ENCODE assay signal across 9 mouse cellular contexts in the genomic region with DNA sequence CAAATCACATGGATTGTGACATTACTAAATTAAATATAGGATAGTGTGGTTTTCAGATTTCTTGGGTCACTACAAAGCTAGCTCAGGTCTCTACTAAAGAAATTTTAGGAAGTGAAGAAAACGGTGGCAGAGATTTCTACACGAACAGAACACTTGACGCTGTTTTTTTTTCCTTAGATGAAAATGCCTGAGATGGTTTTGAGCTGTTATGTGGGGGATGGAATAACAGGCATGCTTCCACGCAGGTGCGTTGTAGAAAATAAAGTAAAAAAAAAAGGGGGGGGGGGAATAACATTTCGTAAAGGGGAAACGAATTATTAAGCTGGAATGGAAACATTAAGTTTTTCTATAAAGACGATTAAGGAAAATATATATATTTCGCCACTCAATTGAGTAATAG. TPM values are rescaled to one million over a fixed set of nuclear protein-coding genes. Genes with fewer than 3 reads are reported as not detected.
DNase-seq lines count a peak whose midpoint lies in the region; ATAC-seq lines count a peak whose summit lies in the region.
"Had no signal": no experiment of that assay in that cellular context is flagged by ENCODE, and none has a peak within 500 bp of the region (broad histone marks: within the 10 kb centered on the region; RNA-seq: fewer than 3 reads in every experiment).

No protein-coding gene starts in this region.

- no peak for ATAC-seq in heart, embryonic 15.5 days (replicated peaks; ENCODE audit: insufficient number of reproducible peaks, insufficient read depth, low FRiP score, low read depth)
- no peak for ATAC-seq in hindbrain, embryonic 14.5 days (ENCODE audit: low FRiP score)
- no peak for ATAC-seq in midbrain, embryonic 12.5 days (ENCODE audit: low FRiP score, low read depth)

- no peaks in the 10 kb centered on the region for H3K27me3 ChIP-seq in heart, embryonic 15.5 days
- no peaks in the 10 kb centered on the region for H3K27me3 ChIP-seq in hindbrain, embryonic 14.5 days (ENCODE audit: control insufficient read depth, insufficient read depth, low read length)
- H3K27me3 ChIP-seq in midbrain, embryonic 12.5 days: no peaks in the 10 kb centered on the region
- H3K27me3 ChIP-seq: Patski had no signal

- no peaks in the 10 kb centered on the region for H3K9me3 ChIP-seq in heart, embryonic 15.5 days (replicated peaks)
- no peaks in the 10 kb centered on the region for H3K9me3 ChIP-seq in hindbrain, embryonic 14.5 days (ENCODE audit: control insufficient read depth, low read length)
- H3K9me3 ChIP-seq in midbrain, embryonic 12.5 days: no peaks in the 10 kb centered on the region

- H3K9ac ChIP-seq in heart, embryonic 15.5 days: peak overlapping the region; percentile 97
- H3K9ac ChIP-seq in hindbrain, embryonic 14.5 days: peak overlapping the region; percentile 91
- H3K9ac ChIP-seq in midbrain, embryonic 12.5 days (replicated peaks): peak overlapping the region; percentile 79; the same call in 1 of the 2 replicates

- H3K27ac ChIP-seq in heart, embryonic 15.5 days: peak overlapping the region; percentile 89
- H3K27ac ChIP-seq in hindbrain, embryonic 14.5 days: no peak overlapping the region
- H3K27ac ChIP-seq in midbrain, embryonic 12.5 days (replicated peaks): no peak overlapping the region

- WGBS in heart, embryonic 15.5 days: 16% methylated on average over 9 of the region's 9 CpGs
- 39% methylated on average over 9 of the region's 9 CpGs for WGBS in hindbrain, embryonic 14.5 days
- WGBS in midbrain, embryonic 12.5 days: 42% methylated on average over 9 of the region's 9 CpGs

- peak overlapping the region; percentile 96 for H3K4me3 ChIP-seq in heart, embryonic 15.5 days
- H3K4me3 ChIP-seq in hindbrain, embryonic 14.5 days (replicated peaks; ENCODE audit: low read length): peak overlapping the region; percentile 89
- peak overlapping the region; percentile 95 for H3K4me3 ChIP-seq in midbrain, embryonic 12.5 days

- peak overlapping the region; percentile 82 for H3K4me2 ChIP-seq in heart, embryonic 15.5 days
- peak overlapping the region; percentile 58 for H3K4me2 ChIP-seq in hindbrain, embryonic 14.5 days (replicated peaks)
- peak overlapping the region; percentile 74 for H3K4me2 ChIP-seq in midbrain, embryonic 12.5 days (replicated peaks)

- peaks cover 28% of the 10 kb centered on the region for H3K4me1 ChIP-seq in heart, embryonic 15.5 days (replicated peaks)
- H3K4me1 ChIP-seq in hindbrain, embryonic 14.5 days (replicated peaks; ENCODE audit: control insufficient read depth, insufficient read depth, low read length): peaks cover 17% of the 10 kb centered on the region
- peaks cover 21% of the 10 kb centered on the region for H3K4me1 ChIP-seq in midbrain, embryonic 12.5 days

- no peak for DNase-seq in heart, adult 8-10 months (ENCODE audit: low spot score)
- DNase-seq in brain, adult 2 months (ENCODE audit: low read depth, low spot score): peak; percentile 12
- DNase-seq in hindbrain, embryonic 14.5 days (ENCODE audit: low spot score): no peak
- no peak for DNase-seq in cerebellum, adult 9-10 months
- no peak for DNase-seq in thymus, postnatal 36 days
- no peak for DNase-seq in adrenal gland, postnatal 14 days

- no peaks in the 10 kb centered on the region for H3K36me3 ChIP-seq in heart, embryonic 15.5 days
- H3K36me3 ChIP-seq in hindbrain, embryonic 14.5 days (replicated peaks; ENCODE audit: control insufficient read depth, insufficient read depth): no peaks in the 10 kb centered on the region
- no peaks in the 10 kb centered on the region for H3K36me3 ChIP-seq in midbrain, embryonic 12.5 days

RNA-seq across cellular contexts. Expression of gene Fyttd1, which starts 0.5 kb away (rescaled TPM):
- 101 and 125 TPM in 2 replicates for polyA plus RNA-seq in heart, embryonic 15.5 days (2015; fragmentation: Nextera tagmentation; extraction: Ambion mirVana)
- 100 to 1,000 TPM in 3 of 4 experiments, 10 to 100 TPM in 1; 94.2 to 123 (median 109) TPM for total RNA-seq in heart, adult 8-10 months (2022)
- polyA plus RNA-seq in hindbrain, embryonic 14.5 days (2014; fragmentation: Nextera tagmentation; extraction: Ambion mirVana): 143 and 167 TPM in 2 replicates
- 114 and 122 TPM in 2 replicates for polyA plus RNA-seq in midbrain, embryonic 12.5 days (2016; fragmentation: Nextera tagmentation; extraction: Ambion mirVana)
- 99.8 and 104 TPM in 2 replicates for total RNA-seq in adrenal gland, postnatal 14 days (2021)

RNA-seq across cellular contexts. Expression of gene Rubcn, which starts 0.7 kb away (rescaled TPM):
- 27.0 and 34.0 TPM in 2 replicates for polyA plus RNA-seq in heart, embryonic 15.5 days (2015; fragmentation: Nextera tagmentation; extraction: Ambion mirVana)
- 10 to 100 TPM; 30.7 to 37.0 (median 34.2) TPM for total RNA-seq in heart, adult 8-10 months (2022)
- 34.2 and 34.7 TPM in 2 replicates for polyA plus RNA-seq in hindbrain, embryonic 14.5 days (2014; fragmentation: Nextera tagmentation; extraction: Ambion mirVana)
- 23.6 and 26.5 TPM in 2 replicates for polyA plus RNA-seq in midbrain, embryonic 12.5 days (2016; fragmentation: Nextera tagmentation; extraction: Ambion mirVana)
- total RNA-seq in adrenal gland, postnatal 14 days (2021): 27.9 and 32.7 TPM in 2 replicates

RNA-seq across cellular contexts. Expression of gene Lrch3, which starts 37.1 kb away (rescaled TPM):
- polyA plus RNA-seq in heart, embryonic 15.5 days (2015; fragmentation: Nextera tagmentation; extraction: Ambion mirVana): 15.0 and 15.8 TPM in 2 replicates
- total RNA-seq in heart, adult 8-10 months (2022): 10 to 100 TPM; 21.5 to 26.3 (median 22.7) TPM
- 46.5 and 53.0 TPM in 2 replicates for polyA plus RNA-seq in hindbrain, embryonic 14.5 days (2014; fragmentation: Nextera tagmentation; extraction: Ambion mirVana)
- polyA plus RNA-seq in midbrain, embryonic 12.5 days (2016; fragmentation: Nextera tagmentation; extraction: Ambion mirVana): 48.5 and 53.4 TPM in 2 replicates
- total RNA-seq in adrenal gland, postnatal 14 days (2021): 32.6 and 36.3 TPM in 2 replicates
